Mouse (Mus musculus) embryonic facial prominence, embryonic 11.5 days (tissue): ENCODE measurements around the gene Tedc1. TPM values are rescaled to one million over a fixed set of nuclear protein-coding genes. Genes with fewer than 3 reads are reported as not detected.

Experiments
- ATAC-seq: fragments of 200-750 bp; cut with Nextera tagmentation; replicated peaks from 2 replicates; pipeline ENCODE4 v1.8.0; 2017; ENCODE audit warnings: low read depth; ENCODE audit not compliant: insufficient number of reproducible peaks, low FRiP score, low TSS enrichment
- DNase-seq: peaks from one replicate; pipeline ENCODE4 v3.0.0-alpha.2; 2015; ENCODE audit warnings: low spot score
- H3K27ac ChIP-seq: fragments of 300-500 bp; sonication (generic); replicated peaks from 2 replicates; pipeline ENCODE4 v1.5.1; 2014; ENCODE audit warnings: mild to moderate bottlenecking, low read depth, low read length, control low read depth
- H3K27me3 ChIP-seq: fragments of 300-500 bp; sonication (generic); 2 replicates; pipeline ENCODE4 v1.6.1; 2014; ENCODE audit warnings: mild to moderate bottlenecking, low read length, moderate library complexity, mixed read lengths; ENCODE audit not compliant: control insufficient read depth, insufficient read depth
- H3K36me3 ChIP-seq: fragments of 300-500 bp; sonication (generic); replicated peaks from 2 replicates; pipeline ENCODE4 v1.6.1; 2014; ENCODE audit warnings: low read depth, mild to moderate bottlenecking, low read length, moderate library complexity, mixed read lengths; ENCODE audit not compliant: control insufficient read depth, insufficient read depth
- H3K4me1 ChIP-seq: fragments of 300-500 bp; sonication (generic); 2 replicates; pipeline ENCODE4 v1.6.1; 2014; ENCODE audit warnings: low read length, mixed read lengths; ENCODE audit not compliant: control insufficient read depth, insufficient read depth
- H3K4me2 ChIP-seq: fragments of 300-500 bp; sonication (generic); 2 replicates; pipeline ENCODE4 v1.6.1; 2014; ENCODE audit warnings: low read depth, mild to moderate bottlenecking, control low read depth, low read length, moderate library complexity
- H3K4me3 ChIP-seq: fragments of 300-500 bp; sonication (generic); 2 replicates; pipeline ENCODE4 v1.5.1; 2014; ENCODE audit warnings: low read depth, low read length, control low read depth
- H3K9ac ChIP-seq: fragments of 300-500 bp; sonication (generic); replicated peaks from 2 replicates; pipeline ENCODE4 v1.6.1; 2014; ENCODE audit warnings: mild to moderate bottlenecking, control low read depth, low read length
- H3K9me3 ChIP-seq: fragments of 300-500 bp; sonication (generic); replicated peaks from 2 replicates; pipeline ENCODE4 v1.6.1; 2016; ENCODE audit warnings: mild to moderate bottlenecking, low read length, inconsistent platforms, mixed read lengths; ENCODE audit not compliant: control insufficient read depth
- WGBS: fragments of 180-500 bp; shearing (Covaris S2); extraction: QIAGEN DNeasy Blood & Tissue Kit; methylation state at CpG from one replicate; pipeline ENCODE4 v1.1.7; 2014; 5-methylcytosine and 5-hydroxymethylcytosine counted together
- polyA plus RNA-seq: library from polyadenylated mRNA; unstranded; fragments of >200 nt; fragmentation: Nextera tagmentation; extraction: Ambion mirVana; gene quantifications from 2 replicates; pipeline ENCODE4 v1.2.1, GENCODE M21; 2014

Tedc1 gene
- polyA plus RNA-seq, 1 experiment from 2014 or later: 26.4 TPM

GRCm38 (mm10) chr12:113214972-113215666, 58.9 kb downstream of the Tedc1 start:
- DNase-seq: no peak
- 85% methylated on average over 16 of the region's 16 CpGs for WGBS
- no peak for ATAC-seq

More at GRCm38 (mm10) chr12:113214972-113215666, 58.9 kb downstream of the Tedc1 start:
- no peak overlapping the region for H3K4me3 ChIP-seq
- H3K27me3 ChIP-seq: no peaks in the 10 kb centered on the region
- H3K9me3 ChIP-seq: no peaks in the 10 kb centered on the region
- no peak overlapping the region for H3K9ac ChIP-seq
- no peak overlapping the region for H3K4me2 ChIP-seq
- no peaks in the 10 kb centered on the region for H3K4me1 ChIP-seq
- H3K36me3 ChIP-seq: no peaks in the 10 kb centered on the region
- H3K27ac ChIP-seq: no peak overlapping the region

Other genes with a start within 250 kb of the Tedc1 start
- gene Jag2, start 226.6 kb upstream of the Tedc1 start, polyA plus RNA-seq: 3.5 and 5.7 TPM in 2 replicates
- gene Nudt14, start 214.3 kb upstream of the Tedc1 start, polyA plus RNA-seq: 75.8 and 83.4 TPM in 2 replicates
- 19.0 and 19.7 TPM in 2 replicates for gene Btbd6, start 179.9 kb upstream of the Tedc1 start, polyA plus RNA-seq
- 48.5 and 50.8 TPM in 2 replicates for gene Brf1, start 155.7 kb upstream of the Tedc1 start, polyA plus RNA-seq
- 9.8 and 11.6 TPM in 2 replicates for gene Pacs2, start 141.9 kb upstream of the Tedc1 start, polyA plus RNA-seq
- not detected in 2 replicates for gene Tex22, start 81.9 kb upstream of the Tedc1 start, polyA plus RNA-seq
- 18.7 and 20.7 TPM in 2 replicates for gene Mta1, start 58.1 kb upstream of the Tedc1 start, polyA plus RNA-seq
- 72.7 and 83.3 TPM in 2 replicates for gene Crip2, start 16.2 kb upstream of the Tedc1 start, polyA plus RNA-seq
- 63.5 and 72.1 TPM in 2 replicates for gene Crip1, start 10.1 kb upstream of the Tedc1 start, polyA plus RNA-seq
- 5.7 and 8.9 TPM in 2 replicates for gene Tmem121, start 29.5 kb downstream of the Tedc1 start, polyA plus RNA-seq